Mouse (Mus musculus) adrenal gland, postnatal 25 days (tissue): Measurements from ENCODE around the gene Gm3415. TPM values are rescaled to one million over a fixed set of nuclear protein-coding genes. Genes with fewer than 3 reads are reported as not detected.
"Not testable (repeated sequence)": the region's sequence is repeated elsewhere in the genome, so short reads cannot be mapped to it uniquely, and the experiment has no call there.

Experiments used
- DNase-seq: peaks from one replicate; pipeline ENCODE4 v3.0.0; 2021; ENCODE audit warnings: mixed read lengths
- long read RNA-seq: library from polyadenylated mRNA; stranded (forward); transcript quantifications from one replicate; pipeline ENCODE4 v2.0.0, GENCODE M21; 2021
- total RNA-seq: library from RNA; stranded (reverse); gene quantifications from 2 replicates; pipeline ENCODE4 v1.2.3, GENCODE M21; 2021

Gene Gm3415
- total RNA-seq = not detected in 2 replicates
- long read RNA-seq = 0 reads

DNA sequence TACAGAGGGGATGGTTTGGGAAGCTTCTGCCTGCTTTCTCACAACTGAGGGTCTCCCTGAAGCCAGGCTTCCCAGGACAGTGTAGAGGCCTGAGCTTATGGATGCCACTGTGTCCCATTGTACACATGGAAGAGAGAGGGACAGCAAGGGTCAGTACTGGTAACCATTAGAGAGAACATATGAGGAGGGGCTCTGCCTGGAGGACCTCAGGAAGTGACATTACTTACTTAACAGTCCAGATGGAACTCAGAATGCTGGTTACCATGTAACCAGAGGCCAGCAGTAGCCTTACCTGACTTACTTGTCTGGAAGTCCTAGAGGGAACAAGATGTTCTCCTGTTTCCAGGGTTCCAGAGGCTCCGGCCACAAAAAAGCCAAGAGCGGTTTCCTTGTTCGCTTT, at the start of gene Gm3415:
Gm3415 (plus strand) TSS at position 301 of the 400 bp plus-strand sequence.
- not testable (repeated sequence) for DNase-seq

GRCm38 (mm10) chr5:146513823-146514222, 42.1 kb upstream of the Gm3415 start, which contains the start of gene Gm3402:
Gene Gm3402, plus strand, starts transcription at chr5:146514123.
- not testable (repeated sequence) for DNase-seq

DNA sequence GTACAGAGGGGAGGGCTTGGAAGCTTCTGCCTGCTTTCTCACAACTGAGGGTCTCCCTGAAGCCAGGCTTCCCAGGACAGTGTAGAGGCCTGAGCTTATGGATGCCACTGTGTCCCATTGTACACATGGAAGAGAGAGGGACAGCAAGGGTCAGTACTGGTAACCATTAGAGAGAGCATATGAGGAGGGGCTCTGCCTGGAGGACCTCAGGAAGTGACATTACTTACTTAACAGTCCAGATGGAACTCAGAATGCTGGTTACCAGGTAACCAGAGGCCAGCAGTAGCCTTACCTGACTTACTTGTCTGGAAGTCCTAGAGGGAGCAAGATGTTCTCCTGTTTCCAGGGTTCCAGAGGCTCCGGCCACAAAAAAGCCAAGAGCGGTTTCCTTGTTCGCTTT, 30.4 kb upstream of the Gm3415 start, which contains the start of gene Gm3404:
Gm3404 (plus strand) TSS at position 301 of the 400 bp plus-strand sequence.
- DNase-seq = not testable (repeated sequence)

GRCm38 (mm10) chr5:146537347-146537746, 18.6 kb upstream of the Gm3415 start, which contains the start of gene Gm3409:
Gene Gm3409, plus strand, starts transcription at chr5:146537647.
- not testable (repeated sequence) for DNase-seq

DNA sequence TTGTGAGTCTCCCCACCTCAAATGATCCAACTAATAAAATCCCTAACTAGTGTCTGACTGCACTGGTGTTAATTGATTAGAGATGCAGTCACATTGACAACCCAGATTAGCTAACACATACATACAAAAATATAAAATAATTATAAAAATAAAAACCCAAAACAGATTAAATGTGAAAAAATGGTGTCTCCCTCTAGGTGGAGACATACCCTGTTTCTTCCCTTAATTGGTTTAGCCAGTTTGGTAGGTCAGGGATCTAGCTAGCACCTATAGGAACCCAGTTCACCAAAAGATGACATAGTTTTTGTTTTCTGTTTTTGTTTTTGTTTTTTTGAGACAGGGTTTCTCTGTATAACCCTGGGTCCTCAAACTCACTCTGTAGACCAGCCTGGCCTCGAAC, 8.3 kb downstream of the Gm3415 start:
- DNase-seq = no peak

- DNase-seq = no peak
These were observed 11.1 kb downstream of the Gm3415 start for GRCm38 (mm10) chr5:146567054-146567453.

- not testable (repeated sequence) for DNase-seq
These were observed 14.2 kb downstream of the Gm3415 start for GRCm38 (mm10) chr5:146570179-146570578.

DNA sequence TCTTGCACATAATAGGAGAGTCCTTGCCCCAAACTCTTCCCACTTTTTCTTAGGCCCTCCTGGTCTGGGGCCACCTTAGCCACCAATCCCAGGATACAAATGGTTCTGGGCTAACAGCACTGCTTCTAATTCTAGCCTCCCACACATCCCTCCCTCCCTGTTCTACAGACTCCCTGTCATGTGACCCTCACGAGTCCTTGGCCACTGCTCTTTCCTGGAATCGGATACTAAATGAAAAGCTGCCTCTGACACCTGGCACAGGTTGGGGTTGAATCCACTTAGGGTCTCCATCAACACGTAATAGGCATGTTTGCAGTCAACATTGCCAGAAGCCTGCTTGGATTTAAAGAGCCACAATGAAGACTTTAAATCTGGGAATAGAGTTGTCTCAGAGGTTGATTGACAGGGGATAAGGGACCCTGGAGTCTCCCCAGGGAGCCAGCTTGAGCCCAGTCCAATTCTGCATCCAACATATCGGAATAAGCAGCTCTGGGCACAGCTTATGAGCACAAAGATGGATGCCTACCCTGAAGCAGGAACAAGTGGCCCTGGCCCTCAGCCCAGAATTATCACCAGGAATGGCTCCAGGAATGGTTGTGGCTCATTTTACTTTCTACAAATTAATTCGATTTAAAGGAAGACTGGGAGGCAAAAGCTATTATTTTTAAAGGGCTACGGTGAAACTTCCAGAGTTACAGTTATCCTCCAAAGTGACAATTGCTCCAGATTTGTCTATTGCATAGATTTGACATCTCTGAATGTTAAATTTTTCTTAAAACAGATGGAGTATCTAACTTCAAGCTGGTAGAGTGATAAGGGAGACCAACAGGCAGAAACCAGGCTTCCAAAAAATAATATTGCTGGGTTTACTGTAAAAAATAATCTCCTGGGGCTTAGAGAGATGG, 16.1 kb downstream of the Gm3415 start:
- not testable (repeated sequence) for DNase-seq

DNA sequence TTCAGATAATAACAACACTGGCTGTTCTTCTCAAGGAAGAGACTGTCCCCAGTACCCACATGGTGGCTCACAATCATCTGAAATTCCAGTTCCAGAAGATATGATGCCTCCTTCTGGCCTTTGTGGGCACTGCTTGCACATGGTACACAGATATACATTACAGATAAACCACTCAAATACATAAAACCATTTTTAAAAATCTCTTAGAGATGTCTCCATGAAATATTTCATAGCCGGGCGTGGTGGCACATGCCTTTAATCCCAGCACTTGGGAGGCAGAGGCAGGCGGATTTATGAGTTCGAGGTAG, 16.8 kb downstream of the Gm3415 start:
- DNase-seq = not testable (repeated sequence)

GRCm38 (mm10) chr5:146576668-146577067, 20.7 kb downstream of the Gm3415 start:
- DNase-seq = no peak

DNA sequence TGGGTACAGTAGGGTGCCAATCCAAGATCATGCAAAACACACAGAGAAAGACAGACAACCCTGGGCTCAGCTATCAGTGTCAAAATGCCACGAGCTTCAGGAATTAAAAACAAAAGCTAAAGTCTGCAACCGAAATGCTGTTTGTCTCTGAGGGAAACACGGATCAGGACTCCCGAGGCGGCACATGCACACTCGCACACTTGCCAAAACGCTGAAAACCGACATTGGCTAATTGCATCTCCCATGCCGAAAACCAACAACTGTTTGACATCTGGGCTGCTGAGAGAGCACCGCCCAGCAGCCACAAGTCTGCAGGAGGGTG, 28.2 kb downstream of the Gm3415 start:
- DNase-seq = no peak

DNA sequence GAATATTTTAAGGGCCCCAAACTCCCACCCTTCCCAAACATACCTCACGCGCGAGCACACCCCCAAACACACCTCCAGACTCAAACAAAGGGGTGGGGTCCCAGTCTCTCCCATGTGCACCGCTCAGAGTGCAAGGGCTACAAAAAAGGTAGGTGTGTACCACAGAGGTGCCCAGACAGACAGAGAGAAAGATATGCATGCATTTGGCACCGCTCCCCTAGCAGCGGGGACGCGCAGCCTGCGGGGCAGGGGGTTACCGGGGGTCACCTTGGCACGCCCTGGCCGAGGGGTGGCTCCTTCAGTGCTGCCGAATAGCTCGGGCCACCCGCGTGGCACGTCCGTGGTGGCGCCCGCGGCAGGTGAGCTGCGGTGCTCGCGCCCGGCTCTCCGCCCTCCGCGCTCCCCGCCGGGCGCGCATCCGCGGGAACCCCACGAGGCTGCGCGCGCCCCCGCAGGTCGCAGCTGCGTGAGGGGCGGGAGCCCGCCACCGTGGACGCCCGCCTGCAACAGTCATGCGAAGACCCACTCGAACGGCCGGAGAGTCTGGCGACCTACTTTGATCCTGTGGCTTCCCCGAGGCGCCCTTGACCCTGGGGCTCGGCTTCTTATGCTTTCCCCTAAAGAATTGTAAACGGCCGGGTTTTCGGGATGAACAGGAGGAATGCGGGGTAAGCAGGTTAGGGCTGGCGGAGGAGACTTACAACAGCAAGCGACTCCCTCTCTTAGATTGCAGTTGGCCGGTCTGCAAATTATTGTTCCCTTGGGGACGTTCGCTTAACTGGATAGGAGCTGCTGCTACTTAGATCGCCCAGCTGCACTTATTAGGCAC, 28.8 kb downstream of the Gm3415 start, which contains the start of gene Gpr12:
Gpr12 (minus strand) TSS at position 762 of the 829 bp plus-strand sequence.
- DNase-seq = no peak

- no peak for DNase-seq
These were observed 29.3 kb downstream of the Gm3415 start for GRCm38 (mm10) chr5:146585307-146585651.

GRCm38 (mm10) chr5:146586357-146587070, 30.6 kb downstream of the Gm3415 start:
- no peak for DNase-seq

- DNase-seq = no peak
These were observed 35.1 kb downstream of the Gm3415 start for GRCm38 (mm10) chr5:146590987-146591386.

- no peak for DNase-seq
These were observed 35.7 kb downstream of the Gm3415 start for GRCm38 (mm10) chr5:146591636-146592035.

- no peak for DNase-seq
These were observed 36.6 kb downstream of the Gm3415 start for GRCm38 (mm10) chr5:146592580-146592979.

- no peak for DNase-seq
These were observed 40.9 kb downstream of the Gm3415 start for GRCm38 (mm10) chr5:146596612-146597502.

DNA sequence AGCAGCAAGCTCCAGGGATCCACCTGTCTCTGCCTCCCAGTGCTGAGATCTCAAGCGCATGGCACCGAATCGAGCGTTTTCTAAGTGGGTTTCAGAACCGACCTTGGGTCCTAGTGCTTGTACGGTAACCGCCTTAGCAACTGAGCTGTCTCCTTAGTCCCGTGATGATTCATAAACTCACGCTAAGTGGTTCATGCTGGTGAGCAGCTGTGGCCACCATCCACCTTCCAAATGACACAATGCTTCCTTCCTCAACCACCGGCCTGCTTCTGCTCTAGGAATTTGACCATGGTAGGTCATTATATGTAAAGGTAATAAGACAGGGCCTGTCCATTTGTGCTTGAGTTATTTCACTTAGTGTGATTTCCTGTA, 41.6 kb downstream of the Gm3415 start:
- no peak for DNase-seq

GRCm38 (mm10) chr5:146598215-146599119, 42.5 kb downstream of the Gm3415 start:
- DNase-seq = no peak
